Mouse (Mus musculus): ENCODE measurements around the gene Srrd.

The Srrd gene

GRCm38 (mm10) chr5:112317328-112317727 is 25.5 kb downstream of the Srrd start:
- DNase-seq (ENCODE audit: low spot score): no peak

- no peak for DNase-seq (ENCODE audit: low spot score)
Observed at GRCm38 (mm10) chr5:112316468-112316867, 26.4 kb downstream of the Srrd start.

- no peak for DNase-seq (ENCODE audit: low spot score)
Observed at GRCm38 (mm10) chr5:112313222-112313885, 29.5 kb downstream of the Srrd start.

DNA sequence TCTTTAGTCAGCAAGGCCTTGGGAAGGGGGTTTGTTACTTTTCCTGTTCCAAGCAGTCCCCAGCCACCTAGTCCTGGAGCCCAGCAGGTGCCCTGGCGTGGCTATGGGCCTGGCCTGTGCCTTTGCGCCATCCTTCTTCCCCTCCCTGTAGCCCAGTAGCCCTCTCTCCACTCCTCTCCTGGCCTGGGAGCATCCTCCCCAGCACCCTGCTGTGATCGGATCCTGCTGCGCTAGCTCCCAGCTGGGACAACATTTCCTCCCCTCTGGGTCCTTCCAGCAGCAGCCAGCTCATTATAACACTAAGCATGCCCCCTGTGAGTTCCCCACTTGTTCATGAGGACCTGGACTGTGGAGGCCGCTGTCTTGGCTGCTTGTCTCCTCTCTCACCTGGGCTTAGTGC is 37.0 kb downstream of the Srrd start:
- no peak for DNase-seq (ENCODE audit: low spot score)

DNA sequence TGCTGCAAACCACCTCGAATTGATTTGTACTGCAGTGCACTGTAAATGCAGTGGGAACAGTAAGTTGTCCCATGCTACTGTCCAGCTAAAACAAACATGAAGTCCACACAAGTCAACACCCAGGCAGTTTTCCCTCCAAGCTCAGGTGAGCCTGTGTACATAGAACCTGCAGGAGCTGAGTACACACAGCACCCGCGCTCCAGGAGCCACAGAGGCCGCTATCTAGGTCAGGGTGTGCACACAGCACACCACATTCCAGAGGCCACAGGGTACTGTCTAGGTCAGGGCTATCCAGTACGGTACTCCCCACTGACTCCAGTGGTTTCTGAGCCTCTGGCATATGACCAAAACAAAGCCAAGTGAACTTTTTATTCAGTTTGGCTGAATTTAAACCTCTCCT is 40.5 kb downstream of the Srrd start:
- DNase-seq (ENCODE audit: low spot score): no peak

DNA sequence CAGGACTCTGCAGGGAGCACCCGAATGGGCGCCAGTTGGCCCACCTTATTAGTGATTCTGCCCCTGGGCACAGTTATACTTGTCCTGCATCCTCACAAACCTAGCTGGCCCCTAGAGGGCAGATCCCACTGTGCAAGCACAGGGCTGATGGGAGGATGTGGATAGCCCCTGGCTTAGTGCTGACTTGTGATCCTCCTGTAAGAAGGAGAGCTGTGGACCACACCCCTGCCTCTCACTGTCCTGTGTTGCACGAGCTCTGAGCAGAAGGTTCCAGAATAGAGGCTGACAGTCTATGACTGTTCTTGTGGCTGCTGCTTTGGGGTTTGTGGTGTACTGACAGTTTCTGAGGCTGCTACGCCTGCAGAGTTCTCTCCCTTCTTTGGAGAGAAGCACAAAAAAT is 41.1 kb downstream of the Srrd start:
- DNase-seq (ENCODE audit: low spot score): no peak

DNA sequence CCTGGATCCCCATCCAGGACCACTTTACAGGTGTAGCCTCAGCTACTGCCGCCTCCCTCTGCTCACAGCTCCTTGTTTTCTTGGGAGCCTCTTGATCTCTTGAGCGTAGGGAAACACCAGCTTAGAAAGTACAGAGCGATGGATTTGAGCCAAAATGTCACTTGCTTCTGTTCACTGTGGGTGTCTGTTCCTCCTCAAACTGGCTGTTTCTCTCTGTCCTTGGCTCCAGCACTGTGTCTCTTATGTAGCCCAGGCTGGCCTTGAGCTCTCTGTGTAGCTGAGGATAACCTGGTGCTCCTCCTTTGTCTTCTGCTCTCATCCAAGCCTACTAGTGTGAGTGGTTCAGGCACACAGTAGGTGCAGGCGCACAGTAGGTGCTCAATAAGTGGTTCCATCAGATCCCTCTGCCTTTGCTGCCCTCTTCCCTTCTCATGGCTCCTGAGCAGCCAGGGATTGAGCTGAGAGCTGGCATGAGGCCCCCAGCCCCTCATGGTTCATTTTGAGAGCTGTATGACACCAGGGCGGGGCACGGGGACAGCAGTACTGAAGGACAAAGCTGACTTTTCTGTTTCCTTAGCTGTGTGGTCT is 42.0 kb downstream of the Srrd start:
- no peak for DNase-seq (ENCODE audit: low spot score)

DNA sequence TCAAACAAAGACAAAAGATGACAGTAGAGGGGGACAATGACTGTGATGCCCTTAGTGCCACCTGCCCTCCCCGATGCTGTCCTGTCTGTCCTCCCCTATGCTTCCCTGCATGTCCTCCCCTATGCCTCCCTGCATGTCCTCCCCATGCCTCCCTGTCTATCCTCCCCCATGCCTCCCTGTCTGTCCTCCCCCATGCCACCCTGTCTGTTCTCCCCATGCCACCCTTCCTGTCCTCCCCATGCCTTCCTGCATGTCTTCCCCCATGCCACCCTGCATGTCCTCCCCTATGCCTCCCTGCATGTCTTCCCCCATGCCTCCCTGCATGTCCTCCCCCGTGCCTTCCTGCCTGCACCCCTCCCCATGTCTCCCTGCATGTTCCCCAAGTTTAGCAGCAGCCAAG is 42.7 kb downstream of the Srrd start:
- DNase-seq (ENCODE audit: low spot score): no peak

DNA sequence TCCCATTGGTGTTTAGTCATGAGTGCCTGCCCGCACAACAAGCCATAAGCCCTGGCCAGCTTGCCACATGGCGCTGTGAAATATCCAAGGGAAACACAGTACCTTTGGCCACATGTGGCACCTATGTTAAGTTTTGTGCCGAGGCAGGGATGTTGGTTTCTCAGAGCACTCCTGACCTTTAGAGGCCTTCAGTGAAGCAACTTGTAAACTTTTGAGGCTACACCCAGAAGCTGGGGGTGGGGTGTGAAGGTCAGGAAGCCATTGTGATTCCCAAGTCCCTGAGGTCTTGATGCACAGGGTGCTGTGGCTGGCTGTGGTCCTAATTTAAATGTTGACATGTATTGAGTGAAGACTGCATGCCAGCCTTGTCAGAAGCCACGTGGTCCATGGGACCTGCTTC is 43.4 kb downstream of the Srrd start:
- no peak for DNase-seq (ENCODE audit: low spot score)

- DNase-seq (ENCODE audit: low spot score): no peak
Observed at GRCm38 (mm10) chr5:112298226-112298988, 44.4 kb downstream of the Srrd start.

DNA sequence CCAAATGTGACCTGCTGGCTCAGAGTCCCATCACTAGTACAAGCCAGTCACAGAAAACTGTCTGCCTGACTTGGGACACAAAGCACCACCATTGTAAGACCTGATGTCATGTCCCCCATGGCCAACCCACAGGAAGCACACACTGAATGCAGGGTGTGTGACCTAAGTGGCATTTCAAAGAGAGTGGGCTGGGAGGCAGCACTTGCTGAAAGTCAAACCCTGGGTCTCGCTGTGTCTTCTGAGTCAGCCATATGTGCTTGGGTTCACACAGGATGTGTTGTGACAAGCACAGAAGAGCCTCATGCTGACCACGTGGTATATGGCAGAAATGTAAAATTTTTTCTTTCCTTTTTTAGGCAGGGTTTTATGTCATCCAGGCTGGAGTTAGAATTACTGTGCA is 45.6 kb downstream of the Srrd start:
- no peak for DNase-seq (ENCODE audit: low spot score)

- no peak for DNase-seq (ENCODE audit: low spot score)
Observed at GRCm38 (mm10) chr5:112296404-112297181, 46.2 kb downstream of the Srrd start.

DNA sequence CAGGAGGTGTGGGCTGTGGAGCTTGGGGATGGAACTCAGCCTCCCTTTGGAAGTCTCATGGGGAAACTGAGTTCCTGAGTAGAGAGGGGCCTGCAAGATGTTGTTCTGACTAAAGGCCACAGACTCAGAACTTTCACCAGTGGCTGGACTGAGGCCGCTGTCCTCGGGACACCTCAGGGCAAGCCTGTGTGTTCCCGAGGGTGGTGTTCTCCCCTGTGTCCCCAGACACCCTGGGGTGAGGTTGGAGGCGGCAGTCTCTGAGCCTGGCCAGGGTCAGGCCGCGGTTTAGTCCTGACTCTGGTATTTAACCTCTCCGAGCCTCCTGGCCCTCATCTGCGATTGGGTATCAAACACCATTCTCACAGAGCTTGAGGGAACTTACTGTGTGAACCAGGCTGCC is 47.3 kb downstream of the Srrd start:
- DNase-seq (ENCODE audit: low spot score): no peak

DNA sequence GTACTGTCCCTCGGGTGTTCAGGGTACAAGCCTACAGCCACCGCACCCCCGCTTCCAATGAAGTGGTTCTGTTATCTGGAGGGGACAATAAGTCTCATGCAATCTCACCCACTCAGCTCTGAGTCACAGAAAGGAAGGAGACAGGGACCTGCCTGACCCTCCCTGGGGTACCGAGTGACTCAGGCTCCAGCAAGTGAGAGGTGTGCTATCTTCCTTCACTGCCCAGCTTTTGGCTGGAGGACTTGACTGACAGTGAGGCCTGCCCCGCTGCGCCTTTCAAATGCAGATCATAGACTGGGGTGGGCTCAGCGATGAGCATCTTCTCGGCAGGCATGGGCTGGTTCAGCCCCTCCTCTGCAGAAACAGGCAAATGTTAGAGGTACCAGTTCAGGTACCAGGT is 47.7 kb downstream of the Srrd start:
- DNase-seq (ENCODE audit: low spot score): no peak

GRCm38 (mm10) chr5:112294696-112295095 is 48.1 kb downstream of the Srrd start:
- DNase-seq (ENCODE audit: low spot score): no peak

GRCm38 (mm10) chr5:112293800-112294199 is 49.0 kb downstream of the Srrd start:
- DNase-seq (ENCODE audit: low spot score): no peak

DNA sequence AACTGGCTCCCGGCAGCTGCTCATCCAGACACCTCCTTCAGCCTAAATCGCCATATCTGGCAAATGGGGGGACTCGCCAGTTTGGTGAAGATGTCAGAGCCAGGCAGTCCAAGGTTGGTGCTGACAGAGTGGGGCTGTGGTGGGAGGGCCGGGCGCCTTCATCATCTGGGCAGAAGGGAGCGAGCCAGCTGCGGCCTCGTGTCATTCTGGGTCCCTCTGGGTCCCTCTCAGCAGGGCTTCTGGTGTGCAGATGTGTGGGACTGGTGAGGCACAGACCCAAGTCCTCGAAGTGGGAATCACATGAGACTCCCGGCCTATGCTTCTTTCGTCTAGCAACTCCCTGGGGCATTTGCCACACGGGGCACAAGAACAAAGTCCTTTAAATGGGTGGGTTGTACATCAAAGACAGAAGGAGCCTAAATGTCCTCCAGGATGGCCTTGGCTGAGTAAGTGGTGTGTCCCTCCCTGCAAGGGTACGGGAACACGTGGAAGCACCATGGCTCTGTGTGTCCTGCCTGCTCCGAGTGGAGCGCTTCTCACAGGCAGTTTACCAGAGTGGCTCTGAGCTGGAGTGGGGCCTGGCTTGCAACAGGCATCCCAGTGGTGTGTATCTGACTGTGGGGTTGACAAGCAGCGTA is 50.4 kb downstream of the Srrd start:
- no peak for DNase-seq (ENCODE audit: low spot score)

- DNase-seq (ENCODE audit: low spot score): no peak
Observed at GRCm38 (mm10) chr5:112291866-112292265, 51.0 kb downstream of the Srrd start.

DNA sequence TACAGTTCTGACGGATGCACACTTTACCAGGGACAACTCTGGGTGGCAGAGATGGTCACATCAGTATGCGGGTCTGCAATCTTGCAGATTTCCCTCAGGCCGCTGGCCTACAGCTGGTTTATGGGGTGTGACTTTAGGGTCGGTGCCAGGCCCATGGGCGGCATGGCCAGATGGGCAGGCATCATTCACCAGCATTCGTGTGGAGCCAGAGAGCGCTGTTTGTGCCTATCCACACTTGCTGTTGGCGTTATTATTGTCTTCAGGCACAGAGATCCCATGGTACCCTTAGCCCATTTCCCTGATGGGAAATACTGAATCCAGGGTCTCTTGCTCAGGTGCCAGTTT is 52.3 kb downstream of the Srrd start:
- DNase-seq (ENCODE audit: low spot score): no peak

- DNase-seq (ENCODE audit: low spot score): no peak
Observed at GRCm38 (mm10) chr5:112289819-112290535, 52.9 kb downstream of the Srrd start.

- DNase-seq (ENCODE audit: low spot score): no peak
Observed at GRCm38 (mm10) chr5:112289236-112289635, 53.6 kb downstream of the Srrd start.
